Mouse (Mus musculus): ENCODE measurements around the gene Oser1.
A peak's percentile ranks its signal among the peaks of the same experiment; 100 is the strongest.
"Not testable (repeated sequence)": the region's sequence is repeated elsewhere in the genome, so short reads cannot be mapped to it uniquely, and the experiment has no call there.

Gene Oser1

GRCm38 (mm10) chr2:163443543-163443942 is 19.0 kb upstream of the Oser1 start:
- no peak for DNase-seq

DNA sequence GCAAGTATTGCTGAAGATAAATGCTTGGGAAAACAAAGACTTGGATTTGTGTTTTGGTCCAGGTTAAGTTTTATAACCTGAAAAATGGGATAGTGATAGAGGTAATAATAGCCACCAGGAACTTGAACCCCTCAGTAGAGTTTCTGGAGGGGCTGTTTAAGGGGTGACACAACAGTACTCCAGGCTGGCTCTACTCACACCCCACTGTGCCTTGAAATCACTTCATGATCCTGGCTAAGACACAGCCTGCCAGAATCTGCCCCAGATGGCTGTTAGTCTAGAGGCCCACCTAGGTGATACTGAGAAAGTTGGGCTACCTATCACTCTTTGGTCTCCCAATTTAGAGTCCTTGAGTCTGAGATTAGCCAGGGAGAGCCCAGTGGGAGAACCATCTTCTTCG is 15.0 kb upstream of the Oser1 start:
- no peak for DNase-seq

- DNase-seq = peak; percentile 34
Observed at GRCm38 (mm10) chr2:163438619-163439451, 14.3 kb upstream of the Oser1 start.

- peak; percentile 87 for DNase-seq
Observed at GRCm38 (mm10) chr2:163438246-163438618, 13.7 kb upstream of the Oser1 start, which contains the start of gene Gdap1l1. Gdap1l1 (plus strand) TSS chr2:163438476.

GRCm38 (mm10) chr2:163437800-163438199 is 13.3 kb upstream of the Oser1 start:
- no peak for DNase-seq

- DNase-seq = no peak
Observed at GRCm38 (mm10) chr2:163433971-163434370, 9.5 kb upstream of the Oser1 start.

- no peak for DNase-seq
Observed at GRCm38 (mm10) chr2:163431289-163431688, 6.8 kb upstream of the Oser1 start.

DNA sequence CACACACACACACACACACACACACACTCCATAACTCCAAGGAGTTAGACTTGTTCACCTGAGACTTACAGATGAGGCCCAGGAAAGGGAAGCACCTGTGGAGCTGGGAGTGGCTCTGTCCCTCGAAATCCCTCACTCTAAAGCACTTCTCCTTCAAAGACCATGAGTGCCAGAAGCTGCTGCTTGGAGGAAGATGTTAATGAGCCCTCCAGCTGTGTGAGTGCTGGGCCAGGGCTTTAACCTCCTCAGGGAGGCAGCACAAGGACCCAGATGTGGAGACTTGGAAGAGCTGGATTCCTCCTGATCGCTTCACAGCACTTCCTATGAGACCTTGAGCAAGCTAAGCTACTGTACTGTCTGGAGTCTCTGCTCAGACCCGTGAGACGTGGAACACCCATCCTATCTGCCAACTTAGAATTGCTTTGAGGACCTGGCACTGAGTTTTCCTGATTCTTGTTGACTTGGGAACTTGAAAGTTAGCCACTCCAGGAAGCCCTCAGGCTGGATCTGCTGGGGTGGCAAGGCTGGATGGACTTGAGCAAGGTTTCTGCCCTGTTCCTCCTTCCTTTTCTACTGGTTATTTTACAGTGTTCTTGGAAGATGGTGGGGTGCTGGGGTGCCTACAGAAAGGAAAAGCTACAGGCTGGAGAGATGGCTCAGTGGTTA is 4.0 kb upstream of the Oser1 start:
- DNase-seq = no peak

- DNase-seq = no peak
Observed at GRCm38 (mm10) chr2:163422895-163423660, 1.4 kb downstream of the Oser1 start.

DNA sequence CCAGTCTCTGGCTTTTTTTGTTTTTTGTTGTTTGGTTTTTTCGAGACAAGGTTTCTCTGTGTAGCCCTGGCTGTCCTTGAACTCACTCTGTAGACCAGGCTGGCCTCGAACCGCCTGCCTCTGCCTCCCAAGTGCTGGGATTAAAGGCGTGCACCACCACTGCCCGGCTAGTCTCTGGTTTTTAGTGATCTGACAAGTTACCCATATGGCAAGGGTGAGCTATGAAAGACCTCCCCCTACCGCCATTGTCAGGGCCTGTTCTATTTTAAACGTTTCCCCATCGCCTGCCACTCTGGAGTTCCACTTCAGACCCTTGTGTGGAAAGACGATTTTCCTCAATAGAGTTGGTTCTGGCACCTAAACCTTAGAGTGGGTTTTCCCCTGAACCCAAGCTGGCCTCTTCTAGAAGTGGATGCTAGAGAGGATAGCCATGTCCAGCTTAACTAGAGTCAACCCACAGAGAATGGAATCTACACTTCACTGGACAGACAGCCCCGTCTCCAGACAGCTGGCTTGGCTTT is 4.1 kb downstream of the Oser1 start:
- DNase-seq = no peak

GRCm38 (mm10) chr2:163419346-163420045 is 5.0 kb downstream of the Oser1 start:
- DNase-seq = peak; percentile 100

- no peak for DNase-seq
Observed at GRCm38 (mm10) chr2:163418841-163419345, 5.6 kb downstream of the Oser1 start.

- DNase-seq = no peak
Observed at GRCm38 (mm10) chr2:163417830-163418229, 6.7 kb downstream of the Oser1 start.

DNA sequence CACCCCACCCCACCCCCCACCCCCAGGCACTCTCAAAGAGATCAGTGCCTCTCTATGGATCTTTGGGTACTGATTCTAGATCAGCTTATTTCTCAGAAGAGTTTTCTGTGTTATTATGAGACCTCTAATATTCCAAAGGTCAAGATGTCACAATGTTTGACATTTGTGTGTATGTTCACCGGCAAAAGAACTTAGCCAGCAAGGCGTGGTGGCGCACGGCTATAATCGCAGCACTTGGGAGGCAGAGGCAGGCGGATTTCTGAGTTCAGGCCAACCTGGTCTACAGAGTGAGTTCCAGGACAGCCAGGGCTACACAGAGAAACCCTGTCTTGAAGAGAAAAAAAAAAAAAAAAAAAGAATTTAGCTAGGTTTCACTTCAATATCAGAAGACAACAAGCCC is 7.5 kb downstream of the Oser1 start:
- DNase-seq = no peak

GRCm38 (mm10) chr2:163412846-163413590 is 11.5 kb downstream of the Oser1 start:
- no peak for DNase-seq

DNA sequence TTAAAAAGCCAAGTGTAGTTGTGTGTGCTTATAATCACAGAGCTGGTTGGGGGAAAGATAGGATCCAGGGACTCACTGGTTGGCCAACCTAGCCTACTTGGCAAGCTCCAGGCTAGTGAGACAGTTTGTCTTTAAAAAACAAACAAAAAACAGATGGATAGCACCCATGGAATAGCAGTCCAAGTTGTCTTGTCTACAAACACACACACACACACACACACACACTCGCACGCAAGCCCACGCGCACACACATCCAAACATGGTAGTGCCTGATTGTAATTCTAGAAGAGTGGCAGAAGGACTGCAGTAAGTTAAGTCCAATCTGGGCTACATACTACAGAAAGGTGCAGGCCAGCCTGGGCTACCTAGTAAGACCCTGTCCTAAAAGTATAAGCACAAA is 12.1 kb downstream of the Oser1 start:
- no peak for DNase-seq

DNA sequence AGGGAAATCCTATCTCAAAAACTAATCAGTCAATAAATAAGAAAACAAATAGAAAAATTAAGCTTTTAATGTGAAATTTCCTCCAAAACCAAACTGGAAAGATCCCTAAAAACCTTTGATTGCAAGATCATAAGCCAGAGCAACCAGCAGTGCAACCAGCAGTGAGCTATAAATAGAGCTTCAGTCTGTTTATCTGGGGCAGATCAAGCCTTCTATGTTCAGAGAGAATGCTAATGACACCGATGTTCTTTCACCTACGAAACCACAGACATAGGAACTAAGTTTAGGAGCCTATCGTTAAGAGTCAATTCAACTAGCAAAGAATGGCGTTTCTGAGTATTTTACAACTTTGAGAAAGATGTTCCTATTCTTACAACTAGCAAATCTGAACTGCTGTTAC is 12.7 kb downstream of the Oser1 start:
- DNase-seq = no peak

- DNase-seq = not testable (repeated sequence)
Observed at GRCm38 (mm10) chr2:163411344-163411743, 13.2 kb downstream of the Oser1 start.

DNA sequence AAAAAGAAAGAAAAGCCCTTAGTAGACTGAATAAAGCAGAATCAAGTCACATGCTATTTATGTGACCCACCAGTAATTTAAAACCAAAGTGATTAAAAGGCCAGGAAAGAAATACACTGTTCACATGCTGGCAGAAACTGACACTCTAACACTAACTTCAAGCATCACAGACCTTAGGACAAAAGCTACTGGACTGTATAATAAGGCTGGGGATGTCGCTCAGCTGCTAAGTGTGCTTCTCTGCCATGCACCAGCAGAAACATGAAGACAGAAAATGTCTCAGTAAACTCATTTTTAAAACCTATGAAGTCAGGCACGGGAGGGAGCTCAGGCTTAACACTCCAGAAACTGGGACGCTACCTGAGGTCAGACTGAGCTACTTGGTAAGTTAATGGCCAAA is 14.3 kb downstream of the Oser1 start:
- no peak for DNase-seq

- DNase-seq = no peak
Observed at GRCm38 (mm10) chr2:163404037-163404815, 20.3 kb downstream of the Oser1 start.

DNA sequence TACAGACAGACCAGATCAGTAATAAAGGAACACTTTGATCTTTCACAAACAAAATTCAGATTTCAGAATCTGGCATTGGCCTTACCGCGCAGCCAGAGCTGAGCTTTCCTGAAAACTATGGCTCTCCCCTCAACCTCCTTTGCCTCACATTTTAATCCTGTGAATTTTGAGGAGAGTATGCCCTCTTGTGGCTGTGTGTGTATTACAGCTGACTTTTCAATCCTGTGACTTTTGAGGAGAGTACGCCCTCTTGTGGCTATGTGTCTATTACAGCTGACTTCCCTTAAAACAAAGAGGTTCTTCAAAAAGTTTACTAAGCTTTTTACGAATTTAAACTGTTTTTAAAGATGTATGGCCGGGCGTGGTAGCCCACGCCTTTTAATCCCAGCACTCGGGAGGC is 23.3 kb downstream of the Oser1 start:
- peak; percentile 71 for DNase-seq

Data from right cerebral cortex, adult 18-20 months (tissue).